Mouse (Mus musculus) testis, postnatal 10 days (tissue): ENCODE measurements at regions not wholly inside any gene's neighbourhood (a gene's known extent, or its start where the extent isn't known, plus 50 kb on each side); places are given as distances from the start of the nearest gene placed in this dataset.
"Not testable (repeated sequence)": the region's sequence is repeated elsewhere in the genome, so short reads cannot be mapped to it uniquely, and the experiment has no call there.

Experiments
- DNase-seq: peaks from one replicate; pipeline ENCODE4 v3.0.0; 2021; ENCODE audit warnings: low spot score

DNA sequence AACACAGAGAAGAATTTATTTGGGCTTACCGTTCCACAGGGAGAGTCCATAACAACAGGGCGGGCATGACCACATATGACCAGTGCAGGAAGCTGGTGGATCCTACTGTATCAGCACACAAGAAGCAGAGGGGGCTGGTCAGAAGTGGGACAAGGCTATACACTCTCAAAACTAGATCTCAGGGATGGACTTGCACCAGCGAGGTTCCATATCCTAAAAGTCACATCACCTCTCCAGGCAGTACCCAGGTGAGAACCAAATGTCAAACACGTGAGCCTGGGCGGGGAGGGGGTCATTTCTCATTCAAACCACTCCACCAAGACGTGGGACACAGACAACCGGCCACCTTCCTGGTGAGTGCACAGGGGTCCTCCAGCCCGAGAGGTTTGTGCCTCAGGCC is 167.9 kb downstream of the Basp1 start:
- DNase-seq: no peak

DNA sequence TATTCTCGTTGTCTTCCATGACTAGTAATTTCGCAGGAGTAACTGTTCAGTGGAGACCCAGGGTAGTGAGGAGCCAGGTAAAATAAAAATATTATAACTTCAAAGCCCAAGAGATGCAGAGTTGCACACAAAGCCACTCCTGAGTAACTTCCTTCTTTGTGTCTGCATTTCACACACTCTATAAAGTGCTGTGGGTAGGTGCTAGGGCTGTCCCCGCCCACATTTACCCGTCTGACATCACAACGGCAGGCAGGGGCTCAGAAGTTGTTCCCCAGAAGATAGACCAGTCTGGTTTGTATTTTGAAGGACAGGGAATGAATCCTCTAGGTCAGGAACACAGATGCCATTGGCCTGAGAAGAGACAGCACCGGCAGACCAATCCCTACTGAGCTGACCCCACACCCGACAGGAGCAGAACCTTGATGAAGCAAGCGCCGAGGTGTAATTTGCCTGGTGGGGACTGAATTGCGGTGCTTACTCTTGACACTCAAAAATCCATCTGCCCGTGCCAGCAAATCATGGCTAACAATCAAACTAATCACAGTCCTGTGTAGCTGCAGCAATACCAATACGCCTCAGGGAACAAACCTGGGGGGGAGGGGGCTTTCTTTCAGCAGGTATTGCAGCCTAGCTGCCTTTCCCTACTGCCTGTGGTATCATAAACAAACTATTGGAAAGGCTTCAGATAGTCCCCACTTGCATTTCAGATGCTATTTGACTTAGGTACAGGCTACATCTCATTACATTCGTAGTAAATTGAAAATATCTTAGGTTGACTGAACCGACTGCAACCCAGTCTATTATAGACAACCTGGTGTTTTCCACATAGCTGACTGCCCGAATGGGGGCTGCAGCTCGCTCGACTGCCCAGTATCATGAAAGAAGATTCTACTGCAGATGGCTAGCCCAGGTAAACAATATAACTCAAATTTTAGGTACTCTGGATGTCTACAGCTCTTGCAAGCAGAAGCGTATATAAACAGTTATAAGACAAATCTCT is 175.6 kb downstream of the Basp1 start:
- no peak for DNase-seq

DNA sequence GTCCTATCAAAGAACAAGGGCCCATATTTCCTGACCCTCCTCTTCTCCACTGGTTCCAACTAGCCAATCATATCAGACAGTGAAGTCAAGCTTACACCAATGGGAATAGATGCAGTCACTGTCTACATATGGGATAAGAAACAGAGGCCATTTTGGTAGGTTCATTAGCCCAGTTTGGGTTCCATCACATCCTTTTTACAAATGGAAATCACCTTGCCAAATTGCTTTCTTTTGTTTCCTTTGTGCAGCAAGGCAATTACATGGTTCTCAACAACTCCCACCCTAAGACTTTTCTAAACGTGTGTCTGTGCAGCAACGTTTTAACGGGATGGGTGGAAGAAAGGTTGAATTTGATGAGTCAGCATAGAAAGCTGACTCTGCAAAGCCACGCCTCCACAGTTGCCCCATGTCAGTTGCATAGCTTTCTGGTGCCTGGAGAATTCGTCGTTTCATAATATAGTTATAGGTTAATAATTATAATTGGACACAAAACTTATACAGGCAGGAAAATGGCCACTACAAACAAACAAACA is 177.3 kb downstream of the Basp1 start:
- DNase-seq: no peak

DNA sequence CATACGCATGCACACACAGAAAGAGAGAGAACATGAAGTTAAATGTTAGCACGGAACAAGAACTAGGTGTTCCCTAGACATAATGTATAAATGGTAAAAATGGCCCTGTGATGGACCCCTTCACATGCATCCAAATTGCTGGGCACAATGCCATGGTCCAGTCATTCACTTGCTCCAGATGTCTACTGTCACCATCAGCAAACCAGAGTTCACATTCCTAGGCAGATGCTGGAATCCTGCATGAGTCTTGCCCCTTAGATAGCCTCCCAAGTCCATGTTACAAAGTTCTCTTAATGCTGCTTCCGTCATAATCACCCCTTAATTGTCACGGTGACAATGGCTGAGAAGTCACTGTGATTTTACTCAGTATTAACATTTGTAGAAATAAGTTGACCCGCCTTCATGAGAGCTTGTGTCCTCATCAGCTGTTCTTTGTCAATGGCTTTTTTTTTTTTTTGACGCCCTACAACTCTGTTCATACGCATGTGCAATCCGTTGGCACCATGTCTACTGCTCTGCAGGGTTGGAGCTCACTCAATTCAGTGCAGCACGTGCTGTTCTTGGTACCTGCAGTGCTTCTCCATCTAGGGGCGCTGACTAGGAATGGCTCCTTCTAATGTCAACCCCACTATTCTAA is 179.4 kb downstream of the Basp1 start:
- no peak for DNase-seq

DNA sequence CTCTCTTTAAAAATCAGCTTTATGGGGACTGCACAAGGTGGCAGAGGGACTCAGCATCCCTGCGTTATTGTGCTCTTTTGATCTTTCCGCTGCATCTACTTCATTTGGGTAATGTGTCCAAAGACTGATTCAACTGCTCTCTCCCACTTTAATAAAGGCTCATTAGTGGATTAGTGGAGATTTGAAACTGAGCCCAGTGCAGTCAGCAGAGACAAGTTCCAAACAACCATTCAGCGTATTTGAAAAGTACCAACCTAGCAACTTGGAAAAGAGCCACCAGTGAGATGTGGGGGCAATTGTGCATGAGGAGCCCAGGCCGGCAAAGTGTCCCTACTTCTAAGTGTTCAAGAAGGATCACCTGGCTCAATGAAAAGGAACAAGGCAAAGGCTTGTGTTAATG is 183.4 kb downstream of the Basp1 start:
- no peak for DNase-seq

DNA sequence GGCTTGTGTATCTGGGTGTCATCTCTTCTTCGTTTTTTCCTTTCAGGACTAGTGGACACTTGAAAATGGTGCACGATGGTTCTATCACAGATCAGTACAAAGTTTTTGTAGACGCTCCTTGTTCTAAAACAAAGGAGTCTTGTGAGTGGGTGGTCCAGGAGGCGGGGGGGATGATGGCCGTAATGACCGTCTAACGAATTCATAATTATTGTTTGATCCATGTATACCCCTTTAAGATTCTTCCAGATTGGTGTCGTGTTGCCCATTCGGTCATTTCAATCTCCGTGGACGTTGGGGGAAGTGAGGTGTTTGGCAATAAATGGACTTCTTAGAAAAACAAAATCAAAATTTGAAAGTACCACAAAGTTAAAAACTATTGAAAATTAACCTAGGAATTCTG is 183.8 kb downstream of the Basp1 start:
- no peak for DNase-seq

DNA sequence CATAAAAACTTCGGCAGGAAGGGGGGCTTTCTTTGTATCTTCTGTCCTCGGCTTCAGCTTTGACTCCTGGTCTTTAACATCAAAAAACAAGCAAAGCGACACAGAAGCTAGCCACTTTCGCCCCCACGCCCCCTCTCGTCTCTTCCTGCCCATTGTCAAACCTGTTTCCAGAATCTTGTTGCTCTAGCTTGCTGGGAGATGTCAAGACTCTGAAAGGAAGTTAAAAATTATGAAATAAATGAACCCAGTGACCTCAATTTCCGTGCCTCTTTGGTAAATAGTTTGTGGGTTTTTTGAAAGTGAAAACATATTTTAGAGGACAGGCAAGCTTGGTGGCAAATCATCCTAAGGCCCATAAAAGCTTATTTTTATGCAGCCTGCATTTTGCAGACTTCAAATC is 186.1 kb downstream of the Basp1 start:
- no peak for DNase-seq

DNA sequence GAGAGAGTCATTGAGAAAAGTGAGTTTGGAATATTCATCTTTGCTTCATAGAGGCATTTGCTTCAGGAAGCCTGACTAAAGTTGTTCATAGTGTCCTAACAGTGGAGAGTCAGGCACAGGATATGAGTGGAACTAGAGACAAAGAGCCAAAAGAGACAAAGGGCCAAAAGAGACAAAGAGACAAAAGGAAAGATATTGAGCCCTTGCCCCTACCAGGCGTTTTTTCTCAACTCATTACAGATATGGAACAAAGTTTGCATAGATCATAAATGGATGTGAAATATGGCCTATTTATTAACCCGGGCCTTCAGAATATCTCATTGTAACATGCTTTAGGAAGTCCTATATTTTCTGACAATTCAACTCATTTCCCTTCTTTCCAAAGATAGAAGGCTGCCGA is 187.6 kb downstream of the Basp1 start:
- DNase-seq: no peak

DNA sequence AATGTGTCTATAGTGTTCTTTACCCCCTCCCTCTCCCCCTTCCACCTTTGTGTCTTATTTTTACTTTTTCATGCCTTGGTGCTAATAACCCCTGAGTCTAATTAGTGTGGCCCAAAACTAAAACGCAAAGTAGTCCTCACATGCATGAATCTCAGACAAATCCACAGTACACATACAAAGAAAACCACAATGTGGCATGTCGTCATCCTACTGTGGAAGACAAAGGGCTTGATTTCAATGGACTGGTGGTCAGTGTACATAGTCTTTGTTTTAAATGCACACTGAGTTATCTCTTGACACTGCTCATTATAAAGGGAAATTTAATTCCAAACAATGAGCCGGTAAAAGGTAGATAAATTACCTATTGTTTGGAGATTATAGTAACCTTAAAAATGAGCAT is 188.1 kb downstream of the Basp1 start:
- no peak for DNase-seq

DNA sequence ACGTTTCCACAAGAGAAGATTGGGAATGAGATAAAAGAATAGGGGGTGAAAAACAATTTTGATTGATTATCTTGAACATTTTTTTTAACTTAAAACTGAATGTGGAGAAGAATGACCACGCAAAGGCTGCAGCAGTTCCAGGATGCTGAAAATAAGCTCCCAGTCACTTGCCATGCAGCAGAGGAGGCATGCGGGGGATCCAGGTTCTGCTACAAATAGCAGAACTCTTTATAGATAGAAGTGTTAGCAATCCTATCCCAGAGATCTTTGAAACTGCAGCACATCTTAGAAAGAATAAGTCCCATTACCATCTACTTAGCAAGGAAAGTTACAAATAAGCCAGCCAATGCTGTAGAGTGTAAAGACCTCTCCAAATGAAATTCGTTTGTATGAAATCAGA is 191.8 kb downstream of the Basp1 start:
- DNase-seq: no peak

DNA sequence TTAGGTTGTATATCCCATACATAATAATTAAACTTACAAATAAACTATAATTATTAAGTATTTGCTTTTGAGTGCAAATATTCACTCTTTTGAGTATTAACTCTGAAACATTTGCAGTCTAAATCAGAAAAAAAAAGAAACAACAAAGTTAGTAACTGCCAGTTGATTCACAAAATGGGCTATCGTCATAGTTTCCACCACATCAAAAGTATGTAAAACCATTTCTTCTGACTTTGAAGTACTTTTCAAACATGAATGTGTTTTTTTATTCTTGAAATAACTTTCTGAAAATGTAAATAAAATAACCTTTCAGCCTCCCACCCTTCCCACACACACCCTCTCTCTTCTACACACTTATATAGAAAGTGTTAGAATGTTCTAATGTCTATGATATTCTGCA is 197.2 kb downstream of the Basp1 start:
- no peak for DNase-seq

DNA sequence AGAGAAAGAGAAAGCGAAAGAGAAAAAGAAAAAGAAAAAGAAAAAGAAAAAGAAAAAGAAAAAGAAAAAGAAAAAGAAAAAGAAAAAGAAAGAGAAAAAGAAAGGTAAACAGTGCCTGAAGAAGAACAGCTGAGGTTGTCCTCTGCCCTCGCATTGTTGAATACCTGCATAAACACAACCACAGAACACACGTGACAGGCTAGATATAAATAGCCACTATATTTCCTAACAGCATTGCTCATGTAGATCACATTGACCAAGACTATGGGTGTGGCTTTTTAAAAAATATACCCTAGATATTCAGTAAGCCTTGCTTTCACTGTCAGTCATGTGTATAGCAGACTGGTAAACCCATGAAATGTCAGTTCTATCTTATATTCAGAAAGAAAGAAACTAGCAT is 211.5 kb downstream of the Basp1 start:
- DNase-seq: no peak

DNA sequence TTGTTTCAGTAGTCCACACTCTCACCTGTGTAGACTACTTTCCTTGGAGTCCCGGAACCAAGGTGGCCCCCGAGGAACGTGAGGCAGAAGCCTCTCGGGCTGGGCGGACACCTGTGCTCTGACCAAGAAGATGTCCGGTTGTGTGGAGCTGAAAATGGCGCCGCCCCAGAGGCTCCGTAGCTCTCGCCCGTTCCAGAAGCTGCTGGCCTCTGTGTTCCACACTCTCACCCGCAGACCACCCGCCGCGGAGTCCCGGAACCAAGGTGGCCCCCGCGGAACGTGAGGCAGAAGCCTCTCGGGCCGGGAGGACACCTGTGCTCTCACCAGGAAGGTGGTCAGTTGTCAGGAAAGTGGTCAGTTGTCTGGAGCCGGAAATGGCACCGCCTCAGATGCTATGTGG is 213.3 kb downstream of the Basp1 start:
- not testable (repeated sequence) for DNase-seq

DNA sequence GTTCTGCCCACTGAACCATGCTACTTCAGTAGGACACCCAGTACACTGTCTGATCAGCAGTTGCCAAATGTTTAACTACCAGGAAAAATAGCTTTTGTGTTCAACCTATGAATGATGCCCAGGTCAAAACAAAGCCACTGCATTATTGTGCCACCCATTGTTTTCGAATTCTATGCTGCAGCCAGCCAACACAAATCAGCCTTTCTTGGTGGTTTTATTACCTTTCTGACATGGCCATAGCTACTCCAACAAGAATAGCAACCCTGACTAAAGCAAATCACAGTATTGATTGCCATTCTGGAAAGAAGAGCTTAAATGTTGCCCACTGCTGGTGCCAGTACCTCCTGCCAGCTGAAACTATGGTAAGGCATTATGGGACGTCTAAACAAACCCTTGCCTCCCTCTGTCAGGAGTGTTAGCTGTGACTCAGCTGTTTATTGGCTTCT is 225.7 kb downstream of the Basp1 start:
- no peak for DNase-seq

DNA sequence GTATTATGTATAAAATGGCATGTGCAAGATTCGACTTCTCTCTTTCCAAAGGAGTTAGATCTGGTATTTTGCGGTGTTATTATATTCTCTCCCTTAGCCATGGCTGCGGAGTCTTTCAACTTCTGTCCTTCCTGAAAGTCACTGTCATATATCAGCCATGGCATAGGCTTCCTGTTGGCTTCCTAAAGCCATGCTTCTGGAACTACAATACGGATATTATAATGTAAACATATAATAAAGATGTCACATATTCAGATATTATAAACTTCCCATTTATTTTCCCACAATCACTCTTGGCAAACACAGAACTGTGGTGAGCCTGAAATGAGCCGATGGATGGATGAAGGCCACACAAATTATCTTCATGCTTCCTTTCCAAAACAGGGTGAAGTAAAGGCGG is 240.8 kb downstream of the Basp1 start:
- DNase-seq: no peak

DNA sequence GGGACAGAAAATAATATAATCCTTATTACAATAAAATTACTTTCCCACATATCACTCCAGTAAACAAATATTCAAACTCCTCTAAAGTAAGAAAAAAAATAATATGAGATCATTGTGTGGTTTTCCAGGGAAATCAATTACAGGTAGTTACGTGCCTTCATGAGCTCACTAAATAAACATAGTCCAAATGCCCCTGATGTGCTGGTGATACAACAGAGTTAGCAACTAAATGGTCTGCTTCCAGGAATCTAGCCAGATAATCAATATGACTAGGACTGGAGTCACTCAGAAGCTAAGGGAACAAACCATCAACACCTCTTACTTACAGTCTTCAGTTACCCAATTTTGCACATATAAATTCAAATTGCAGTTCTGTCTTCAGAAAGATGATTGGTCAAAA is 267.2 kb downstream of the Basp1 start:
- no peak for DNase-seq

DNA sequence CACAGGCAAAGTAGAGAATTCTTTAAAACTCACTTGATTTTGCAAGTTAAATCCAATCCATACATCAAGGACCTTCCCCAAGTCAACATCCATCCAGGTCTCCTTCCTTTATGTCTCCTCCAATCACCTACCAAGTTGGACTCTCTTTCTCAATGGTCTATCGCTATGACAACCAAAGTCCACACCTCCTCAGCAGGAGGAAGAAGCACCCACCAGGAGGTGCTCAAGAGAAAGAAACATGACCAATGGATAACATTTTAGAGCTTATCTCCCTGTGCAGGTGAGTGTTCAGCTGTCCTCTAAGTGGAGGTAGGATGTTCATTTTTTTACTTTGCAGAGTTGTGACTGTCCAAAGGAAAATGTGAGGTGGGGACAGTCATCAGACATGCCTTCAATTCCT is 269.3 kb downstream of the Basp1 start:
- DNase-seq: no peak

DNA sequence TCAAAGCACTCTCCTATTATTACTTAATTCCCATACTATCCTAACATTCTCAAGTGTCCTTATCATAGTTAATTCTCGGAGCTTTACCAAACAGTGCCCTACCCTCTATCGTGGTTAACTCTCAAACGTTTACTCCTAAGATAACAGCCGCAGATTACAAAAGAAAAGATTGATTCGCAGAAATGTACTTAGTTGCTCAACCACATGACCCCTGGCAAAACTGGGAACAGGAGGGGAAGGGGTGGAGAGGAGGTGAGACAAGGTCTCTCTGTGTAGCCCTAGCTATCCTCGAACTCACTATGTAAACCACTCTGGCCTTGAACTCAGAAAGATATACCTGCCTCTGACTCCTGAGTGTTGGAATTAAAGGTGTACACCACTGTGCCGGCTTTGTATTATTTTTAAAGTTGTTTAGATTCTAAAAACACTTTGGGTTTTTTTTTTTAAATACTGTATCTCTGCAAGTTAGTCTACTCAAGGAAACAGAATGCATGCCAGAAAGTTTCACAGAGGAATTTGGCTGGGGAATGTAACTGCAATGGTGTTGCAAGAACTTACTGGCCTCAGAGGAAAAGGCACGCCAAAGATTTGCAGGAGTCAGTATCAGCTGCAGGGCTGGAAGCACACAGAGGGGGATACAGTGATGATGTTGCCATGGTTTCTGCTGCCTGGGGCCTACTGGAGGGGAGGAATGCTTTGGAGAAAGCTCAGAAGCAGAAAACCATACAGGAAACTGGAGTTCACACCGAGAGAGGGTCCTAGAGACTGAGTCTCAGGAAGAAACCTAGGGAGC is 273.0 kb downstream of the Basp1 start:
- peak; percentile 42 for DNase-seq

DNA sequence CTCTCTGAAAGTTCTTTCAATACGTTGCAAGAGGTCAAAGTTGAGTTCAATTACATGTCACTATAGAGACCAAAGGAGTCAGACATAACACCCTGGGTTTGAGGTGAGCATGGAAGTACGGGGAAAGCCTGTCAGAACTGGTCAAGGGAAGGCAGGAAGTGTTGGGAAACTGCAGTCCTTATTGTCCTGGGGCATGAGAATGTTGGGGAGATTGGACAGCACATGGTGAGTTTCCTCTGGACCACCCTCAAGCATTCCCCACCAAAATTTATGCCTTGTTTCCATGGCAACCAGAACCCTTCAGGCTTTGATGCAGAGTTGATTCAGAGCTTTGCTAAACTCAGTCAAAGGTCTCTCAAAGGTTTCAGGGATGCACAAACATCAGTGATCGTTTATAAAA is 276.5 kb downstream of the Basp1 start:
- no peak for DNase-seq

DNA sequence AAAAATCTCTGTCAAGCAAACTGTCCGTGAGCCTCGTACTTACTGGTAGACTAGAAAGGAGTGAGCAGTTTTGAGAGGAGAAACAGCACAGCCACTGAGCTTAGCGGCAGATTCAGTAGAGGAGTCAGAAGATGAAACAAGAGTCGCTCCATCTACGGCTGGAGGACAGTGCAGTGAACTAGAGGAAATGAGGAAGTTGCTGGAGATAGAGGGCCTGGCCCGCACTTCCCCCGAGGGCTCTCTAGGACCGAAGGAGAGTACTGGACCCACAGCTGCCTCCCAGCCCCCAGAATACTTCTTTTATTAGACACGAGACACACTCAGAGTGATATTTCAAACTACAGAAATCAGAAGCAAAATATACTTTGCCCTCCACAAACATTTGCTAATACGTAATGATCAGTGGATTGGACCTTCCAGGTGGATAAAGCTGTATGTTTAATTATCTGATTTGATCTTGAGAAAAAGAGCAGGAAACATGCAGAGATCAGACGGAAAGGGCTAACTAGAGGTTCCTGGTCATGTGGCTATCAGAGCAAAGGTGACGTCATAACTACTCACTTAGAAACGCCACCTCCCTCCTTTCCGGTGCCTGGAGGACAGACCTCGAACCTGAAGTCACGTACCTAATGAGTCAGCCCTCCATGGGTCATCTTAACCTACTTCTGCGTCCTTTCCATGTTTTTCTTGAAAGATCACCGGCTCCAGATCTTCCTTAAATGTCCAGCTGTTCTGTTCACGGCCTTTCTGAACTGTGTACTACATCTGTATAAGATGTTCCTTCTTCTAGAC is 277.9 kb downstream of the Basp1 start:
- no peak for DNase-seq

DNA sequence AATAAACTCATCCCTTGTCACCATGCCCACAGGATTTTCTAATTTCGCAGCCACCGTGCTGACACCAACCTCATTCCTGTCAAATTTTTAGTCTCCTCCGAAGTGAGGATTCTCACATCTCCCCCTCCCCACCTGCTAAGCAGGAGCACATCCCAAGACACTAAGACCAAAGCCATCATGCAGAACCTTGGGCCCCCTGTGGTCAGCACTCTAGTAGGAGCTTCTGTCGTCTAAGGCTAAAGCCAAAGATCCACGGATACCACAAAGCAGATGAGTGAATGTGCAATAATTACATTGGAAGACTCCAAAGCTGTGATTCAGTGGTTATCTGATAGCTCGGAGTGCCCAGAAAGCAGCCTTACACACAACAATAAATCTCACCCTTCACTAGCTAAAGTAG is 283.5 kb downstream of the Basp1 start:
- no peak for DNase-seq

DNA sequence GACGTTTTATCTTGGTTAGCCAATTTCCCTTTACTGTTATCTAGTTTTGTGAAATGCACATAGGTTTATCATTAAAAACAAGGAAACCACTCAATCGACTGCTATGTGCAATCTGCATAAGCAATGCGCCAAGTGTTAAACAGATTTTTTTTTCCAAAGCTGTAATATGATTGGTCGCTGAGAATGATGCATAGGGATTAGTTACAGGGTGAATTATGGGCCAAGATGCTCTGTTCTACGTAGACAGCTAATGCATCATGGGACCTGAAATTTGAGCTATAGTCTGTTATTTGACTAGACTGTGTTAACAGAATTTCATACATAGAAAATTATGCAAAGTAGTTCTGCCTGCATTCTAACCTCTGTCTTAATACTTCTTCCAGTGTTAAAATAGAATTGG is 284.0 kb downstream of the Basp1 start:
- DNase-seq: no peak
